Mouse (Mus musculus): Measurements from ENCODE around the gene Usp17lb.

DNA sequence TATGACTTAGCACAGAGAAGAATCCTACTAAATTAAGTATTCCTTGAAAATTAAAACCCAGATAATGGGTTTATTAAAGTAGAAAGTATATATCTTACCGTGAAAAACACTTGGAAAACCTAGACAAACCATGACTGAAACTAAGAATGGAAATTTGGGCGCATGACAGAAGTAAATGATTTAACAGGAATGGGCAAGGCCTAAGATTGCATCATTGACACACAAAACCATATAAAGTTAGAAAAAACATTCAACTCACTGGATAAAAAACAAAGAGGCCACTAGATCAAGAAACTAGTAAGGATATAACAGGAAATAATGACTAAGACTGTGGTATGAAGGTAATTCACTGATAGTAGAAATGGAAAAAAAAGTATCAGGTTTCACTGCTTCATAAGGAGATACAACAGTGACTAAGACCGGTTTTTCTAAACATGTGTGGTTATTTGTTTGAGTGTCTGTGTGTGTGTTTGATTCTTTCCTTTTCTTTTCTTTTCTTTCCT lies 12.9 kb upstream of the Usp17lb start:
- TF ChIP-seq CTCF (IDR thresholded peaks at IDR 0.05; ENCODE audit: borderline replicate concordance, extremely low read depth, insufficient read depth, insufficient read length): no peak
- no peak for TF ChIP-seq POLR2A (IDR thresholded peaks at IDR 0.05; ENCODE audit: borderline replicate concordance, extremely low read depth, insufficient read depth, insufficient read length, poor library complexity, severe bottlenecking)
